Mouse (Mus musculus): ENCODE data around the gene Fxyd2.

The Fxyd2 gene

GRCm38 (mm10) chr9:45429392-45429791 lies 29.9 kb downstream of the Fxyd2 start:
- DNase-seq (ENCODE audit: low read depth, low spot score), result no peak

- no peak for DNase-seq (ENCODE audit: low read depth, low spot score)
Measured at GRCm38 (mm10) chr9:45429951-45430697, 30.7 kb downstream of the Fxyd2 start.

- DNase-seq (ENCODE audit: low read depth, low spot score), result no peak
Measured at GRCm38 (mm10) chr9:45430698-45430959, 31.2 kb downstream of the Fxyd2 start.

- DNase-seq (ENCODE audit: low read depth, low spot score), result no peak
Measured at GRCm38 (mm10) chr9:45431150-45431549, 31.7 kb downstream of the Fxyd2 start.

GRCm38 (mm10) chr9:45432639-45433038 lies 33.2 kb downstream of the Fxyd2 start:
- DNase-seq (ENCODE audit: low read depth, low spot score), result no peak

- DNase-seq (ENCODE audit: low read depth, low spot score), result no peak
Measured at GRCm38 (mm10) chr9:45433119-45433518, 33.6 kb downstream of the Fxyd2 start.

- no peak for DNase-seq (ENCODE audit: low read depth, low spot score)
Measured at GRCm38 (mm10) chr9:45434171-45434570, 34.7 kb downstream of the Fxyd2 start.

GRCm38 (mm10) chr9:45439025-45439424 lies 39.6 kb downstream of the Fxyd2 start:
- no peak for DNase-seq (ENCODE audit: low read depth, low spot score)

GRCm38 (mm10) chr9:45440083-45440784 lies 40.8 kb downstream of the Fxyd2 start:
- no peak for DNase-seq (ENCODE audit: low read depth, low spot score)

- DNase-seq (ENCODE audit: low read depth, low spot score), result no peak
Measured at GRCm38 (mm10) chr9:45444251-45444798, 44.9 kb downstream of the Fxyd2 start.

GRCm38 (mm10) chr9:45449658-45450057 lies 50.2 kb downstream of the Fxyd2 start:
- DNase-seq (ENCODE audit: low read depth, low spot score), result no peak

- no peak for DNase-seq (ENCODE audit: low read depth, low spot score)
Measured at GRCm38 (mm10) chr9:45451346-45451745, 51.9 kb downstream of the Fxyd2 start.

- no peak for DNase-seq (ENCODE audit: low read depth, low spot score)
Measured at GRCm38 (mm10) chr9:45454032-45454431, 54.6 kb downstream of the Fxyd2 start.

GRCm38 (mm10) chr9:45454889-45455610 lies 55.6 kb downstream of the Fxyd2 start:
- no peak for DNase-seq (ENCODE audit: low read depth, low spot score)

GRCm38 (mm10) chr9:45457200-45457599 lies 57.7 kb downstream of the Fxyd2 start:
- no peak for DNase-seq (ENCODE audit: low read depth, low spot score)

GRCm38 (mm10) chr9:45458363-45458762 lies 58.9 kb downstream of the Fxyd2 start:
- DNase-seq (ENCODE audit: low read depth, low spot score), result no peak

All from retina, postnatal 7 days (tissue).